Mouse (Mus musculus) MEL (cell line): ENCODE measurements around the gene Tmem107. TPM values are rescaled to one million over a fixed set of nuclear protein-coding genes. Genes with fewer than 3 reads are reported as not detected.

Experiments
- DNase-seq: peaks from one replicate; pipeline ENCODE4 v3.0.0; 2011; ENCODE audit warnings: low read depth, low spot score
- H3K27ac ChIP-seq: 2 replicates; pipeline ENCODE4 v1.5.1; 2012; ENCODE audit warnings: low read depth, mild to moderate bottlenecking, control low read depth, low read length, moderate library complexity; ENCODE audit not compliant: control insufficient read depth
- H3K27me3 ChIP-seq, 2 experiments: fragments of 150-350 bp in 1 of 2; sonication (generic) in 1 of 2; 2 replicates each; pipeline ENCODE4 v1.6.1; 2012; ENCODE audit warnings: low read length in 2 of 2, mild to moderate bottlenecking in 2 of 2, improper control_type of control experiment in 1 of 2, moderate library complexity in 1 of 2; ENCODE audit not compliant: insufficient read depth in 2 of 2, control insufficient read depth in 1 of 2
- H3K36me3 ChIP-seq, 2 experiments: 2 replicates each; pipeline ENCODE4 v1.6.1; 2012 to 2014; ENCODE audit warnings: low read length in 2 of 2, improper control_type of control experiment in 1 of 2, inconsistent platforms in 1 of 2, mild to moderate bottlenecking in 1 of 2; ENCODE audit not compliant: insufficient read depth in 2 of 2, control insufficient read depth in 1 of 2
- H3K4me1 ChIP-seq, 2 experiments: fragments of 150-350 bp in 1 of 2; sonication (generic) in 1 of 2; 2 replicates each; pipeline ENCODE4 v1.6.1; 2012; ENCODE audit warnings: low read length in 2 of 2, improper control_type of control experiment in 1 of 2, mild to moderate bottlenecking in 1 of 2; ENCODE audit not compliant: insufficient read depth in 2 of 2, control insufficient read depth in 1 of 2
- H3K4me3 ChIP-seq, 2 experiments: fragments of 150-350 bp in 1 of 2; sonication (generic) in 1 of 2; 2 replicates each; pipeline ENCODE4 v1.5.1; 2012; ENCODE audit warnings: low read depth in 2 of 2, low read length in 2 of 2, mild to moderate bottlenecking in 2 of 2, moderate library complexity in 2 of 2, control low read depth in 1 of 2, improper control_type of control experiment in 1 of 2; ENCODE audit not compliant: control insufficient read depth in 1 of 2, insufficient read depth in 1 of 2
- H3K79me2 ChIP-seq: 2 replicates; pipeline ENCODE4 v1.6.1; 2012; ENCODE audit warnings: mild to moderate bottlenecking, low read length, moderate library complexity; ENCODE audit not compliant: control insufficient read depth, poor library complexity, insufficient read depth
- H3K9ac ChIP-seq: 2 replicates; pipeline ENCODE4 v1.6.1; 2012; ENCODE audit warnings: low read depth, mild to moderate bottlenecking, control low read depth, low read length, moderate library complexity; ENCODE audit not compliant: control insufficient read depth, poor library complexity, severe bottlenecking
- H3K9me3 ChIP-seq: fragments of 150-350 bp; sonication (generic); replicated peaks from 2 replicates; pipeline ENCODE4 v1.6.1; 2012; ENCODE audit warnings: mild to moderate bottlenecking, low read length, improper control_type of control experiment, moderate library complexity; ENCODE audit not compliant: insufficient read depth
- CTCF ChIP-seq, 3 experiments: IDR thresholded peaks in 2 of 3; conservative IDR thresholded peaks in 1 of 3; 2 replicates each; pipeline ENCODE4 v1.5.1; 2011 to 2012; ENCODE audit warnings: low read length in 3 of 3, low read depth in 2 of 3, mild to moderate bottlenecking in 2 of 3, improper control_type of control experiment in 1 of 3, inconsistent platforms in 1 of 3, mixed read lengths in 1 of 3, moderate library complexity in 1 of 3; ENCODE audit not compliant: control insufficient read depth in 1 of 3, insufficient read depth in 1 of 3, poor library complexity in 1 of 3, severe bottlenecking in 1 of 3
- ETS1 ChIP-seq: IDR thresholded peaks from 2 replicates; pipeline ENCODE4 v1.6.1; 2012; ENCODE audit warnings: low read depth, mild to moderate bottlenecking, inconsistent platforms, low read length, improper control_type of control experiment, moderate library complexity
- GATA1 ChIP-seq: IDR thresholded peaks from 2 replicates; pipeline ENCODE4 v1.6.1; 2011; ENCODE audit warnings: low read depth, low read length, improper control_type of control experiment
- MEF2A ChIP-seq: IDR thresholded peaks from 2 replicates; pipeline ENCODE4 v1.6.1; 2014; ENCODE audit warnings: low read depth, mild to moderate bottlenecking, inconsistent platforms, low read length, improper control_type of control experiment; ENCODE audit not compliant: poor library complexity, insufficient replicate concordance, severe bottlenecking; ENCODE audit errors: extremely low read depth
- MYB ChIP-seq: IDR thresholded peaks from 2 replicates; pipeline ENCODE4 v1.6.1; 2011; ENCODE audit warnings: mild to moderate bottlenecking, low read depth, low read length, improper control_type of control experiment
- NRF1 ChIP-seq: IDR thresholded peaks from 2 replicates; pipeline ENCODE4 v1.6.1; 2014; ENCODE audit warnings: low read depth, mild to moderate bottlenecking, inconsistent platforms, low read length, improper control_type of control experiment, moderate library complexity; ENCODE audit not compliant: poor library complexity, insufficient read depth, severe bottlenecking
- POLR2A ChIP-seq, 2 experiments: IDR thresholded peaks; 2 replicates each; pipeline ENCODE4 v1.6.1; 2011 to 2012; ENCODE audit warnings: low read length in 2 of 2, mild to moderate bottlenecking in 2 of 2, control low read depth in 1 of 2, improper control_type of control experiment in 1 of 2, low read depth in 1 of 2, moderate library complexity in 1 of 2; ENCODE audit not compliant: control insufficient read depth in 1 of 2, insufficient read depth in 1 of 2, poor library complexity in 1 of 2
- RAD21 ChIP-seq: IDR thresholded peaks from 2 replicates; pipeline ENCODE4 v1.6.1; 2011; ENCODE audit warnings: mild to moderate bottlenecking, low read depth, low read length, improper control_type of control experiment
- SIN3A ChIP-seq: IDR thresholded peaks from 2 replicates; pipeline ENCODE4 v1.6.1; 2012; ENCODE audit warnings: low read length, improper control_type of control experiment, inconsistent platforms
- TBP ChIP-seq: IDR thresholded peaks from 2 replicates; pipeline ENCODE4 v1.8.0; 2011; ENCODE audit warnings: low read depth, low read length, improper control_type of control experiment
- UBTF ChIP-seq: IDR thresholded peaks from 2 replicates; pipeline ENCODE4 v1.6.1; 2012; ENCODE audit warnings: low read depth, mild to moderate bottlenecking, inconsistent platforms, low read length, improper control_type of control experiment, moderate library complexity, borderline replicate concordance; ENCODE audit not compliant: insufficient read depth
- USF2 ChIP-seq, 2 experiments: IDR thresholded peaks; 2 replicates each; pipeline ENCODE4 v1.6.1; 2011 to 2012; ENCODE audit warnings: improper control_type of control experiment in 2 of 2, low read length in 2 of 2, borderline replicate concordance in 1 of 2, inconsistent platforms in 1 of 2, low read depth in 1 of 2, mild to moderate bottlenecking in 1 of 2; ENCODE audit not compliant: insufficient read depth in 1 of 2
- ZKSCAN1 ChIP-seq: IDR thresholded peaks from 2 replicates; pipeline ENCODE4 v1.6.1; 2012; ENCODE audit warnings: low read depth, mild to moderate bottlenecking, inconsistent platforms, low read length, improper control_type of control experiment, moderate library complexity
- ZMIZ1 ChIP-seq: IDR thresholded peaks from 2 replicates; pipeline ENCODE4 v1.6.1; 2012; ENCODE audit warnings: low read depth, mild to moderate bottlenecking, inconsistent platforms, low read length, improper control_type of control experiment, moderate library complexity
- polyA plus RNA-seq, 2 experiments: library from polyadenylated mRNA; stranded (reverse) in 1 of 2; unstranded in 1 of 2; fragments of >175 nt in 1 of 2; fragments of >200 nt in 1 of 2; gene quantifications; 2 replicates each; pipeline versions ENCODE4 v1.2.1 to v1.2.4; 2012; ENCODE audit warnings: low replicate concordance in 2 of 2, low read depth in 1 of 2; ENCODE audit not compliant: insufficient read length in 2 of 2, insufficient read depth in 1 of 2, missing spikeins in 1 of 2
- total RNA-seq: library from RNA; depleted of rRNA; stranded (reverse); fragments of 300-350 nt; gene quantifications from 2 replicates; pipeline ENCODE4 v1.2.3, GENCODE M21; 2012

Gene Tmem107
- total and polyA plus RNA-seq, 3 experiments: 47.0 to 79.5 TPM; not detected in 1

GRCm38 (mm10) chr11:69035411-69035810, 35.2 kb upstream of the Tmem107 start:
- Histone ChIP-seq H3K4me3 (peak overlapping the region; percentile 21 to 36; a peak in 2 of 4 replicates), H3K27me3 (no peaks in the 10 kb centered on the region), H3K9me3 (no peaks in the 10 kb centered on the region)
- no peak for DNase-seq
- TF ChIP-seq SIN3A (no peak), RAD21 (no peak), GATA1 (no peak), ETS1 (no peak), TBP (no peak), UBTF (no peak), MEF2A (no peak), ZKSCAN1 (no peak), NRF1 (no peak)
- TF ChIP-seq, all 39 proteins: peak for 0
- H3K4me1 ChIP-seq: peaks cover 0 to 22% of the 10 kb centered on the region in 2 experiments; a peak in 3 of 4 replicates
- peak overlapping the region; percentile 56 for H3K9ac ChIP-seq
- H3K27ac ChIP-seq: peak overlapping the region; percentile 55
- peaks cover 0 to 13% of the 10 kb centered on the region in 2 experiments; a peak in 2 of 4 replicates for H3K36me3 ChIP-seq
- H3K79me2 ChIP-seq: no peaks in the 10 kb centered on the region; the same call in 1 of the 2 replicates

GRCm38 (mm10) chr11:69035849-69036248, 34.8 kb upstream of the Tmem107 start:
- Histone ChIP-seq H3K4me3 (peak overlapping the region; percentile 21 to 56), H3K36me3 (peaks cover 0 to 13% of the 10 kb centered on the region in 2 experiments; a peak in 2 of 4 replicates), H3K27me3 (no peaks in the 10 kb centered on the region), H3K4me1 (peaks cover 0 to 22% of the 10 kb centered on the region in 2 experiments; a peak in 3 of 4 replicates), H3K9me3 (no peaks in the 10 kb centered on the region), H3K9ac (peak overlapping the region; percentile 56), H3K27ac (peak overlapping the region; percentile 55), H3K79me2 (no peaks in the 10 kb centered on the region; the same call in 1 of the 2 replicates)
- DNase-seq: peak; percentile 97
- TF ChIP-seq POLR2A (IDR thresholded peaks at IDR 0.05; ENCODE audit: control insufficient read depth in 1 of 2, insufficient read depth in 1 of 2, low read depth in 1 of 2, low read length in 2 of 2, poor library complexity in 1 of 2): peak in 1 of 2 experiments; percentile 37; a peak in 1 of 4 replicates
- no peak for TF ChIP-seq USF2 (IDR thresholded peaks at IDR 0.05; ENCODE audit: borderline replicate concordance in 1 of 2, insufficient read depth in 1 of 2, low read depth in 1 of 2, low read length in 2 of 2)
- TF ChIP-seq TBP: peak; percentile 89
- TF ChIP-seq CTCF (IDR thresholded peaks at IDR 0.05 in 2 of 3, conservative IDR thresholded peaks at IDR 0.05 in 1 of 3; ENCODE audit: control insufficient read depth in 1 of 3, insufficient read depth in 1 of 3, low read depth in 2 of 3, low read length in 3 of 3, poor library complexity in 1 of 3, severe bottlenecking in 1 of 3): peak in 2 of 3 experiments; percentile 82 to 96; a peak in 4 of 6 replicates
- no peak for TF ChIP-seq ZMIZ1
- TF ChIP-seq ETS1: no peak
- TF ChIP-seq ZKSCAN1: no peak
- TF ChIP-seq MYB: no peak
